Mouse (Mus musculus) stomach, postnatal 0 days (tissue): ENCODE results near the gene Btbd35f16. TPM values are rescaled to one million over a fixed set of nuclear protein-coding genes. Genes with fewer than 3 reads are reported as not detected.
"Not testable (repeated sequence)": the region's sequence is repeated elsewhere in the genome, so short reads cannot be mapped to it uniquely, and the experiment has no call there.

Source experiments
- ATAC-seq: fragments of 200-750 bp; cut with Nextera tagmentation; 2 replicates; pipeline ENCODE4 v1.8.0; 2017; ENCODE audit not compliant: low FRiP score, low TSS enrichment
- DNase-seq: peaks from one replicate; pipeline ENCODE4 v3.0.0-alpha.2; 2016; ENCODE audit warnings: low spot score
- H3K27ac ChIP-seq: fragments of 300-500 bp; sonication (generic); replicated peaks from 2 replicates; pipeline ENCODE4 v1.5.1; 2014; ENCODE audit warnings: mild to moderate bottlenecking, control low read depth
- H3K27me3 ChIP-seq: fragments of 300-500 bp; sonication (generic); 2 replicates; pipeline ENCODE4 v1.6.1; 2014; ENCODE audit warnings: low read length; ENCODE audit not compliant: control insufficient read depth, insufficient read depth
- H3K36me3 ChIP-seq: fragments of 300-500 bp; sonication (generic); 2 replicates; pipeline ENCODE4 v1.6.1; 2014; ENCODE audit warnings: low read length, mixed read lengths; ENCODE audit not compliant: control insufficient read depth, insufficient read depth
- H3K4me1 ChIP-seq: fragments of 300-500 bp; sonication (generic); replicated peaks from 2 replicates; pipeline ENCODE4 v1.6.1; 2014; ENCODE audit warnings: antibody characterized with exemption; ENCODE audit not compliant: control insufficient read depth, insufficient read depth
- H3K4me2 ChIP-seq: fragments of 300-500 bp; sonication (generic); replicated peaks from 2 replicates; pipeline ENCODE4 v1.6.1; 2014; ENCODE audit warnings: low read depth, mild to moderate bottlenecking, control low read depth, moderate library complexity
- H3K4me3 ChIP-seq: fragments of 300-500 bp; sonication (generic); 2 replicates; pipeline ENCODE4 v1.5.1; 2014; ENCODE audit warnings: low read depth, low read length, control low read depth
- H3K9ac ChIP-seq: fragments of 300-500 bp; sonication (generic); 2 replicates; pipeline ENCODE4 v1.6.1; 2014; ENCODE audit warnings: mild to moderate bottlenecking, low read length, control low read depth, mixed read lengths
- H3K9me3 ChIP-seq: fragments of 300-500 bp; sonication (generic); 2 replicates; pipeline ENCODE4 v1.6.1; 2016; ENCODE audit warnings: low read length; ENCODE audit not compliant: control insufficient read depth
- WGBS: fragments of 180-500 bp; shearing (Covaris S2); extraction: QIAGEN DNeasy Blood & Tissue Kit; methylation state at CpG from one replicate; pipeline ENCODE4 v1.1.7; 2014; 5-methylcytosine and 5-hydroxymethylcytosine counted together
- polyA plus RNA-seq: library from polyadenylated mRNA; unstranded; fragments of >200 nt; fragmentation: Nextera tagmentation; extraction: Ambion mirVana; gene quantifications from 2 replicates; pipeline ENCODE4 v1.2.1, GENCODE M21; 2015

Btbd35f16 gene
- not detected in 2 replicates for polyA plus RNA-seq

DNA sequence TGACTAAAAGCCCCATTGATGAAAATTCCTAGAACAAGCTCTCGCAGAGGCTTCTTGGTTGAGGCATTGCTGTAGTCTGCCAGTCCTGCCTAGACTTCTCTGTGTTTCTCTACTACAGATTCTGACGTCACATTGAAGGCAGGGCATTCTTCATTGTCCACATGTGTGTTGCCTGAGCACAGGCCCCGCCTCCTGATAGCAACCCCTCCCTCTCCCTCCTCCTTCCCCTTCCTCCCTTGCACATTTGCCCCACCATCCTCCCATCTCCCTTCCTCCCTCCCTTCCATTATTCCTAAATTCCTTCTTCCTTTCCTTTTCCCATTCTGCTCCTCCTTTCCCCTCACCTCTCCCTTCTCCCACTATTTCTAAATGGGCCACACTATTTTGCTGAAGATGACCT, at the start of gene Btbd35f16:
Gene Btbd35f16 (minus strand): TSS at position 101 of the 400 bp plus-strand sequence.
- H3K36me3 ChIP-seq, H3K4me3 ChIP-seq, H3K4me1 ChIP-seq, H3K27me3 ChIP-seq, ATAC-seq, H3K27ac ChIP-seq, H3K9me3 ChIP-seq, H3K4me2 ChIP-seq, H3K9ac ChIP-seq, DNase-seq: not testable (repeated sequence)
- WGBS: no CpG with 5 or more reads among the region's 3 CpGs

Other genes starting within 250 kb of the Btbd35f16 start
- gene Btbd35f10, start 204.1 kb downstream of the Btbd35f16 start, polyA plus RNA-seq: not detected in 2 replicates
- not detected in 2 replicates for gene Btbd35f3, start 80.7 kb upstream of the Btbd35f16 start, polyA plus RNA-seq
- gene Btbd35f28, start 239.6 kb upstream of the Btbd35f16 start, polyA plus RNA-seq: not detected in 2 replicates